Mouse (Mus musculus) kidney, embryonic 15.5 days (tissue): ENCODE results near the gene Dtx1. TPM values are rescaled to one million over a fixed set of nuclear protein-coding genes. Genes with fewer than 3 reads are reported as not detected.

Source experiments
- ATAC-seq: fragments of 200-750 bp; cut with Nextera tagmentation; replicated peaks from 2 replicates; pipeline ENCODE4 v1.8.0; 2017; ENCODE audit warnings: moderate TSS enrichment; ENCODE audit not compliant: low FRiP score
- H3K27ac ChIP-seq: fragments of 300-500 bp; sonication (generic); 2 replicates; pipeline ENCODE4 v1.5.1; 2015; ENCODE audit warnings: mild to moderate bottlenecking, inconsistent platforms
- H3K27me3 ChIP-seq: fragments of 300-500 bp; sonication (generic); 2 replicates; pipeline ENCODE4 v1.6.1; 2015; ENCODE audit warnings: inconsistent platforms
- H3K36me3 ChIP-seq: fragments of 300-500 bp; sonication (generic); 2 replicates; pipeline ENCODE4 v1.6.1; 2015; ENCODE audit warnings: inconsistent platforms
- H3K4me1 ChIP-seq: fragments of 300-500 bp; sonication (generic); 2 replicates; pipeline ENCODE4 v1.6.1; 2015; ENCODE audit warnings: inconsistent platforms
- H3K4me2 ChIP-seq: fragments of 300-500 bp; sonication (generic); 2 replicates; pipeline ENCODE4 v1.6.1; 2015; ENCODE audit warnings: moderate library complexity, mild to moderate bottlenecking, inconsistent platforms
- H3K4me3 ChIP-seq: fragments of 300-500 bp; sonication (generic); replicated peaks from 2 replicates; pipeline ENCODE4 v1.5.1; 2015; ENCODE audit warnings: mild to moderate bottlenecking, inconsistent platforms
- H3K9ac ChIP-seq: fragments of 300-500 bp; sonication (generic); 2 replicates; pipeline ENCODE4 v1.6.1; 2015; ENCODE audit warnings: mild to moderate bottlenecking, inconsistent platforms
- H3K9me3 ChIP-seq: fragments of 300-500 bp; sonication (generic); replicated peaks from 2 replicates; pipeline ENCODE4 v1.6.1; 2016; ENCODE audit warnings: inconsistent platforms
- WGBS: fragments of 180-500 bp; shearing (Covaris S2); methylation state at CpG from one replicate; pipeline ENCODE4 v1.1.7; 2015; ENCODE audit warnings: mixed read lengths; 5-methylcytosine and 5-hydroxymethylcytosine counted together
- polyA plus RNA-seq: library from polyadenylated mRNA; unstranded; fragments of >200 nt; fragmentation: Nextera tagmentation; extraction: Ambion mirVana; gene quantifications from 2 replicates; pipeline ENCODE4 v1.2.1, GENCODE M21; 2015

Gene Dtx1
- polyA plus RNA-seq, 1 experiment from 2014 or later = 8.5 TPM

- Histone ChIP-seq H3K9ac (no peak overlapping the region), H3K9me3 (no peaks in the 10 kb centered on the region), H3K36me3 (no peaks in the 10 kb centered on the region), H3K27me3 (peaks cover 62% of the 10 kb centered on the region), H3K4me3 (peak overlapping the region; percentile 34; the same call in 1 of the 2 replicates), H3K4me1 (peaks cover 28% of the 10 kb centered on the region), H3K27ac (no peak overlapping the region), H3K4me2 (peak overlapping the region; percentile 61)
- no peak for ATAC-seq
- 23% methylated on average over 12 of the region's 12 CpGs for WGBS
Observed at GRCm38 (mm10) chr5:120647814-120648491, 63.8 kb downstream of the Dtx1 start.

GRCm38 (mm10) chr5:120647361-120647760, 64.4 kb downstream of the Dtx1 start:
- Histone ChIP-seq H3K4me1 (peaks cover 28% of the 10 kb centered on the region), H3K9me3 (no peaks in the 10 kb centered on the region), H3K27me3 (peaks cover 56% of the 10 kb centered on the region), H3K36me3 (no peaks in the 10 kb centered on the region), H3K4me3 (no peak overlapping the region), H3K9ac (no peak overlapping the region), H3K27ac (no peak overlapping the region), H3K4me2 (no peak overlapping the region)
- WGBS = 61% methylated on average over 4 of the region's 4 CpGs
- no peak for ATAC-seq

- Histone ChIP-seq H3K9ac (no peak overlapping the region), H3K9me3 (no peaks in the 10 kb centered on the region), H3K27me3 (peaks cover 45% of the 10 kb centered on the region), H3K36me3 (no peaks in the 10 kb centered on the region), H3K4me1 (peaks cover 28% of the 10 kb centered on the region), H3K4me2 (no peak overlapping the region), H3K4me3 (no peak overlapping the region), H3K27ac (no peak overlapping the region)
- ATAC-seq = no peak
- 59% methylated on average over 6 of the region's 6 CpGs for WGBS
Observed at GRCm38 (mm10) chr5:120645851-120646250, 65.9 kb downstream of the Dtx1 start.

- ATAC-seq = no peak
- no peak overlapping the region for H3K9ac ChIP-seq
- peaks cover 29% of the 10 kb centered on the region for H3K27me3 ChIP-seq
- H3K4me1 ChIP-seq = peaks cover 23% of the 10 kb centered on the region
- 69% methylated on average over 3 of the region's 3 CpGs for WGBS
- no peak overlapping the region for H3K27ac ChIP-seq
- no peak overlapping the region for H3K4me2 ChIP-seq
- no peak overlapping the region for H3K4me3 ChIP-seq
- no peaks in the 10 kb centered on the region for H3K9me3 ChIP-seq
- no peaks in the 10 kb centered on the region for H3K36me3 ChIP-seq
Observed at GRCm38 (mm10) chr5:120644227-120644626, 67.5 kb downstream of the Dtx1 start.

- H3K9ac ChIP-seq = no peak overlapping the region
- no peak for ATAC-seq
- peaks cover 22% of the 10 kb centered on the region for H3K27me3 ChIP-seq
- WGBS = 60% methylated on average over 14 of the region's 14 CpGs
- H3K4me2 ChIP-seq = no peak overlapping the region
- H3K4me3 ChIP-seq = no peak overlapping the region
- H3K27ac ChIP-seq = no peak overlapping the region
- no peaks in the 10 kb centered on the region for H3K36me3 ChIP-seq
- peaks cover 16% of the 10 kb centered on the region for H3K4me1 ChIP-seq
- no peaks in the 10 kb centered on the region for H3K9me3 ChIP-seq
Observed at GRCm38 (mm10) chr5:120643365-120644085, 68.2 kb downstream of the Dtx1 start.

- H3K9me3 ChIP-seq = 0 out of 2 replicates have a peak, but pooled peaks cover 3% of the 10 kb centered on the region
- H3K4me3 ChIP-seq = no peak overlapping the region
- peaks cover 7% of the 10 kb centered on the region for H3K4me1 ChIP-seq
- no peak for ATAC-seq
- WGBS = 87% methylated on average over 7 of the region's 7 CpGs
- no peaks in the 10 kb centered on the region for H3K36me3 ChIP-seq
- no peak overlapping the region for H3K27ac ChIP-seq
- H3K4me2 ChIP-seq = no peak overlapping the region
- no peaks in the 10 kb centered on the region for H3K27me3 ChIP-seq
- H3K9ac ChIP-seq = no peak overlapping the region
Observed at GRCm38 (mm10) chr5:120640094-120640493, 71.6 kb downstream of the Dtx1 start.

- WGBS = 69% methylated on average over 5 of the region's 5 CpGs
- Histone ChIP-seq H3K4me3 (no peak overlapping the region), H3K9ac (no peak overlapping the region), H3K27me3 (peaks cover 14% of the 10 kb centered on the region), H3K9me3 (peaks cover 3% of the 10 kb centered on the region; the same call in 1 of the 2 replicates), H3K36me3 (no peaks in the 10 kb centered on the region), H3K4me1 (peaks cover 5% of the 10 kb centered on the region), H3K4me2 (no peak overlapping the region), H3K27ac (no peak overlapping the region)
- no peak for ATAC-seq
Observed at GRCm38 (mm10) chr5:120635633-120636032, 76.1 kb downstream of the Dtx1 start.

- H3K27ac ChIP-seq = no peak overlapping the region
- 23% methylated on average over 5 of the region's 5 CpGs for WGBS
- peaks cover 5% of the 10 kb centered on the region for H3K4me1 ChIP-seq
- H3K9ac ChIP-seq = no peak overlapping the region
- H3K27me3 ChIP-seq = peaks cover 20% of the 10 kb centered on the region
- H3K4me2 ChIP-seq = no peak overlapping the region
- no peak overlapping the region for H3K4me3 ChIP-seq
- H3K36me3 ChIP-seq = no peaks in the 10 kb centered on the region
- H3K9me3 ChIP-seq = peaks cover 3% of the 10 kb centered on the region; the same call in 1 of the 2 replicates
- no peak for ATAC-seq
Observed at GRCm38 (mm10) chr5:120634860-120635259, 76.9 kb downstream of the Dtx1 start.

GRCm38 (mm10) chr5:120634131-120634530, 77.6 kb downstream of the Dtx1 start, which contains the start of gene Cfap73:
Gene Cfap73 (minus strand): TSS chr5:120634235.
- H3K27me3 ChIP-seq = peaks cover 20% of the 10 kb centered on the region
- WGBS = 55% methylated on average over 9 of the region's 9 CpGs
- no peak within 1 kb of the TSS for H3K9ac ChIP-seq
- peaks cover 3% of the 10 kb centered on the region; the same call in 1 of the 2 replicates for H3K9me3 ChIP-seq
- H3K4me1 ChIP-seq = peaks cover 5% of the 10 kb centered on the region
- H3K27ac ChIP-seq = no peak within 1 kb of the TSS
- no peak for ATAC-seq
- no peak within 1 kb of the TSS for H3K4me3 ChIP-seq
- no peak within 1 kb of the TSS for H3K4me2 ChIP-seq
- H3K36me3 ChIP-seq = no peaks in the 10 kb centered on the region

- Histone ChIP-seq H3K4me1 (peaks cover 6% of the 10 kb centered on the region), H3K4me3 (no peak overlapping the region), H3K36me3 (peaks cover 19% of the 10 kb centered on the region), H3K4me2 (no peak overlapping the region), H3K9me3 (peaks cover 3% of the 10 kb centered on the region; the same call in 1 of the 2 replicates), H3K9ac (no peak overlapping the region), H3K27me3 (peaks cover 20% of the 10 kb centered on the region), H3K27ac (no peak overlapping the region)
- no peak for ATAC-seq
- 93% methylated on average over 5 of the region's 5 CpGs for WGBS
Observed at GRCm38 (mm10) chr5:120631892-120632291, 79.8 kb downstream of the Dtx1 start.

- peaks cover 9% of the 10 kb centered on the region for H3K4me1 ChIP-seq
- peaks cover 3% of the 10 kb centered on the region; the same call in 1 of the 2 replicates for H3K9me3 ChIP-seq
- peak overlapping the region; percentile 27 for H3K4me3 ChIP-seq
- H3K27ac ChIP-seq = no peak overlapping the region
- 8% methylated on average over 29 of the region's 29 CpGs for WGBS
- ATAC-seq = no peak
- peaks cover 20% of the 10 kb centered on the region for H3K27me3 ChIP-seq
- H3K36me3 ChIP-seq = peaks cover 27% of the 10 kb centered on the region
- peak overlapping the region; percentile 52 for H3K4me2 ChIP-seq
- H3K9ac ChIP-seq = no peak overlapping the region
Observed at GRCm38 (mm10) chr5:120631128-120631527, 80.6 kb downstream of the Dtx1 start.
